Mouse (Mus musculus) kidney, embryonic 14.5 days (tissue): ENCODE measurements around the gene Mmp23. TPM values are rescaled to one million over a fixed set of nuclear protein-coding genes. Genes with fewer than 3 reads are reported as not detected.

ENCODE experiments used
- ATAC-seq: fragments of 200-750 bp; cut with Nextera tagmentation; 2 replicates; pipeline ENCODE4 v1.8.0; 2017; ENCODE audit warnings: moderate number of reproducible peaks, mild to moderate bottlenecking, moderate TSS enrichment, moderate library complexity; ENCODE audit not compliant: low FRiP score, low TSS enrichment
- H3K27ac ChIP-seq: fragments of 300-500 bp; sonication (generic); 2 replicates; pipeline ENCODE4 v1.5.1; 2014; ENCODE audit warnings: low read depth, mild to moderate bottlenecking, low read length, moderate library complexity, mixed read lengths
- H3K27me3 ChIP-seq: fragments of 300-500 bp; sonication (generic); 2 replicates; pipeline ENCODE4 v1.6.1; 2014; ENCODE audit warnings: mild to moderate bottlenecking, low read length; ENCODE audit not compliant: control insufficient read depth, insufficient read depth
- H3K36me3 ChIP-seq: fragments of 300-500 bp; sonication (generic); 2 replicates; pipeline ENCODE4 v1.6.1; 2014; ENCODE audit warnings: low read length, mixed read lengths; ENCODE audit not compliant: control insufficient read depth, insufficient read depth
- H3K4me1 ChIP-seq: fragments of 300-500 bp; sonication (generic); 2 replicates; pipeline ENCODE4 v1.6.1; 2014; ENCODE audit warnings: low read length, mixed read lengths; ENCODE audit not compliant: control insufficient read depth, insufficient read depth
- H3K4me2 ChIP-seq: fragments of 300-500 bp; sonication (generic); replicated peaks from 2 replicates; pipeline ENCODE4 v1.6.1; 2014; ENCODE audit warnings: low read depth, mild to moderate bottlenecking, low read length
- H3K4me3 ChIP-seq: fragments of 300-500 bp; sonication (generic); 2 replicates; pipeline ENCODE4 v1.5.1; 2014; ENCODE audit warnings: mild to moderate bottlenecking, low read length
- H3K9ac ChIP-seq: fragments of 300-500 bp; sonication (generic); 2 replicates; pipeline ENCODE4 v1.6.1; 2014; ENCODE audit warnings: low read depth, mild to moderate bottlenecking, low read length, moderate library complexity
- H3K9me3 ChIP-seq: fragments of 300-500 bp; sonication (generic); 2 replicates; pipeline ENCODE4 v1.6.1; 2016; ENCODE audit warnings: low read length; ENCODE audit not compliant: control insufficient read depth
- WGBS: fragments of 180-500 bp; shearing (Covaris S2); extraction: QIAGEN DNeasy Blood & Tissue Kit; methylation state at CpG from one replicate; pipeline ENCODE4 v1.1.7; 2014; 5-methylcytosine and 5-hydroxymethylcytosine counted together
- polyA plus RNA-seq: library from polyadenylated mRNA; unstranded; fragments of >200 nt; fragmentation: Nextera tagmentation; extraction: Ambion mirVana; gene quantifications from 2 replicates; pipeline ENCODE4 v1.2.1, GENCODE M21; 2014

Mmp23 gene
- polyA plus RNA-seq, 1 experiment from 2014 or later: 43.1 TPM

DNA sequence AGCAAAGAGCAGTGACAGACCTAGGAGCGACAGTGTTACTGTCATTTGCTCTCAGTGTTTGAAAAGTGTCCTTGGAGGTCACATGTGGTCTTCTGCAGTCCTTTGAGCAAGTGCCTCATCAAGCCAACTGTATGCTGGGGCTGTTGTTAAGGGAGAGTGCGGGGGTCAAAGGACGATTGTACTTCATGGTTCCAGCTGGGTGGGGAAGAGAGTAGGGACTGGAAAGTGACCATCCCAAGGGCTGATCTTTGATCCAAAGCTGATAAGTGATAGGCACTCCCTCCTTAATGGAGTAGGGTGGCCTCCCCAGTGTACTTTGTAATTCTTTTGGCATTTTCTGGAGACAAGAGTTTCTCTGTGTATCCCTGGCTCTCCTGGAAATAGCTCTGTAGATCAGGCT lies 41.3 kb downstream of the Mmp23 start:
- no peaks in the 10 kb centered on the region for H3K9me3 ChIP-seq
- no peak overlapping the region for H3K4me3 ChIP-seq
- WGBS: 93% methylated on average over 3 of the region's 3 CpGs
- no peak overlapping the region for H3K27ac ChIP-seq
- H3K36me3 ChIP-seq: peaks cover 53% of the 10 kb centered on the region
- H3K9ac ChIP-seq: no peak overlapping the region
- ATAC-seq: no peak
- H3K27me3 ChIP-seq: no peaks in the 10 kb centered on the region
- H3K4me1 ChIP-seq: no peaks in the 10 kb centered on the region
- H3K4me2 ChIP-seq: no peak overlapping the region

DNA sequence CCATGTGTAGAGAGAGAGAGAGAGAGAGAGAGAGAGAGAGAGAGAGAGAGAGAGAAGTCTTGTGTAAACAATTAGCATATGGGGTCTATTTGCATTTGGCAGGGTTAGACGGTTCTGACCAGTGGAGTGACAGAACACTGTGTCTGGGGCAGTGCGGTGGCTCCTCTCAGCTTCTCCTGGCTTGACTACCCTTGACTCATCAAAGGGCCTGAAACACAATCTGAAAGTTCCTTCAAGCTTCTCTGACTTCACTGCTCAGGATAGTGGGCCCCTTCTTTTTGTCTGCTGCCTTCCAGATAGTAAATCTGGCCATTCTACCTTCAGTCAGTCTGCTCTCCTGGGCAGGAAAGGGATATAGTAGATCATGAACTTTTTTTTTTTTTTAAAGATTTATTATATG lies 46.4 kb downstream of the Mmp23 start:
- peaks cover 35% of the 10 kb centered on the region for H3K36me3 ChIP-seq
- peaks cover 6% of the 10 kb centered on the region for H3K4me1 ChIP-seq
- H3K9ac ChIP-seq: no peak overlapping the region
- no peaks in the 10 kb centered on the region for H3K27me3 ChIP-seq
- H3K4me3 ChIP-seq: no peak overlapping the region
- no peaks in the 10 kb centered on the region for H3K9me3 ChIP-seq
- 0 out of 2 replicates have a peak, but pooled peaks have one; percentile 41 for ATAC-seq
- H3K4me2 ChIP-seq: no peak overlapping the region
- no peak overlapping the region for H3K27ac ChIP-seq
- WGBS: 36% methylated on average over 2 of the region's 2 CpGs

DNA sequence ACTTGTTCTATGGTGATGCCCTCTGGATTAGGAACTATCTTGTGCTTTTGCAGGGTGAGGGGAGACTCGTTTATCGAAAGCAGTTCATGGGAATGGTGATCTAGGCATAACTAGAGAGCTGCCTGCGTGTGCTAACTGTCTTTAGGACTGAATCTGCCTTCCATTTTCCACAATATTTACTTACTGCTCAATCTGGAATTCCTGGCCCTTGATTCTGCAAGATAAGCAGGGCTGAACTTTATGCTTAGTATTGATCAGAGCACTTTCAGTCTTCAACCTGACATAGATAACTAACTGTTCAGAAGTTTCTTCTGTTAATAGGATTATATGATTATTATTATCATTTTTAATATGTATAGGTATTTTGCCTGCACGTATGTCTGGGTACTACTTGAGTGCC lies 48.1 kb downstream of the Mmp23 start:
- Histone ChIP-seq H3K4me1 (peaks cover 6% of the 10 kb centered on the region), H3K9ac (no peak overlapping the region), H3K9me3 (no peaks in the 10 kb centered on the region), H3K27me3 (no peaks in the 10 kb centered on the region), H3K36me3 (peaks cover 21% of the 10 kb centered on the region), H3K4me3 (no peak overlapping the region), H3K4me2 (no peak overlapping the region), H3K27ac (no peak overlapping the region)
- ATAC-seq: no peak
- 90% methylated on average over 4 of the region's 4 CpGs for WGBS

DNA sequence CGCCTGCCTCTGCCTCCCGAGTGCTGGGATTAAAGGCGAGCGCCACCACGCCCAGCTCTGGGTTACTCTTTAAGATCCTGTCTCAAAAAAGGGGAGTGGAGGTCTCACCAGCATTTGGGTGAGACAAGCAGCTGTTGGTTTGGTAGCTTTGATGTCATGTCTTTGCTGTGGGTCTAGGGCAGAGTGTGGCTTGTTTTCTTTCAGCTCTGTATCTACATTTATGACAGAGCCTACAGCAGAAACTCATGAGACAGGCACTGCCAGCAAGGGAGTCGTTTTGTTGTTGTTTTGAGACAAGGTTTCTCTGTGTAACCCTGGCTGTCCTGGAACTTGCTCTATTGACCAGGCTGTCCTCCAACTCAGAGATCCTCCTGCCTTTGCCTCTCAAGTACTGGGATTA lies 49.4 kb downstream of the Mmp23 start:
- H3K4me3 ChIP-seq: no peak overlapping the region
- no peaks in the 10 kb centered on the region for H3K27me3 ChIP-seq
- H3K4me2 ChIP-seq: no peak overlapping the region
- H3K27ac ChIP-seq: no peak overlapping the region
- ATAC-seq: no peak
- H3K9me3 ChIP-seq: no peaks in the 10 kb centered on the region
- peaks cover 6% of the 10 kb centered on the region for H3K4me1 ChIP-seq
- WGBS: 94% methylated on average over 6 of the region's 6 CpGs
- H3K9ac ChIP-seq: no peak overlapping the region
- peaks cover 16% of the 10 kb centered on the region; the same call in 1 of the 2 replicates for H3K36me3 ChIP-seq

DNA sequence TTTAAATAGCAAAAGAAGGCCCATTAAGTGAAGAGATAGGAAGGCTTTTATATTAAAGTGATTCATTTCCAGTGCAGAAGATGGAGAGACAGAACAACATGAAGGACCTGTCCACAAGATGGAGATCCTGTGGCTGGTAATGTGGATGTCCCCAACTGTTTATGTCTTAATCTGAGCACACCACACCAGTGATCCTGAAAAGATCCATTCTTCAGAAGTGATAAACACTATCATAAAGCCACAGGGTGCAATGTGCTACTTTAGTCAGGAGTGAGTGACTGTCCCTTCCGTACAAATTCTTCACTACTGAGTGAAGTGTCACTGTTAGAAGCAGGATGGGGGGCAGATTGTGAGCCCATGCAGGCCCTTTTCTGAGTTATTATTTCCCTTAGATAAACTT lies 50.4 kb downstream of the Mmp23 start:
- Histone ChIP-seq H3K9me3 (no peaks in the 10 kb centered on the region), H3K27me3 (no peaks in the 10 kb centered on the region), H3K4me1 (peaks cover 6% of the 10 kb centered on the region), H3K36me3 (peaks cover 16% of the 10 kb centered on the region; the same call in 1 of the 2 replicates), H3K4me3 (peak overlapping the region; percentile 93; the same call in 1 of the 2 replicates), H3K4me2 (no peak overlapping the region; the same call in 1 of the 2 replicates), H3K27ac (no peak overlapping the region), H3K9ac (0 out of 2 replicates have a peak overlapping the region, but pooled peaks have one; percentile 74)
- ATAC-seq: no peak
- WGBS: 96% methylated on average over 1 of the region's 1 CpGs

DNA sequence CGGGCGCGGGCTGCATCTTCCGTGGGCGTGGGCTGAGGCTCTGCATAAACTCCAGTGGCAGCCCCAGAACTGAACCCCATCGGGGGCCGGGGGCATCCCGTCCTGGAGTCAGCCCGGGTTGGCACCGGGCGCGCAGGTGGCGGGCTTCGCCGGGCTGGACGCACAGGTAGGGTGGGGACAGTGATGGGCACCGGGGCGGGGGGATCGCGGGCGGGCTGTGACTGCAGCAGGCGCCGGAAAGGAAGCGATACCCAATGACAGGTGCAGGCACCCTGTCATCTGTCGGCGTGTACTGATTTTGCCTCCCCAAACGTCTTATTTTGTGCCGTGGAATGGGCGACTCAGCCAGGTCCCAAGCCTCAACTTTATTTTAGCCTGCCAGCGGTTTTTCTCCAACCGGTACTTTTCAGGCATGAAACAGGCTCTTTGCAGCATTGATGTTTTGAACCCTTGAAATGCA lies 51.2 kb downstream of the Mmp23 start:
- Histone ChIP-seq H3K27ac (peak overlapping the region; percentile 95), H3K9ac (peak overlapping the region; percentile 74), H3K4me3 (peak overlapping the region; percentile 93), H3K9me3 (no peaks in the 10 kb centered on the region), H3K4me2 (peak overlapping the region; percentile 93), H3K36me3 (peaks cover 16% of the 10 kb centered on the region; the same call in 1 of the 2 replicates), H3K27me3 (no peaks in the 10 kb centered on the region), H3K4me1 (peaks cover 6% of the 10 kb centered on the region)
- WGBS: 2% methylated on average over 31 of the region's 31 CpGs
- no peak for ATAC-seq

DNA sequence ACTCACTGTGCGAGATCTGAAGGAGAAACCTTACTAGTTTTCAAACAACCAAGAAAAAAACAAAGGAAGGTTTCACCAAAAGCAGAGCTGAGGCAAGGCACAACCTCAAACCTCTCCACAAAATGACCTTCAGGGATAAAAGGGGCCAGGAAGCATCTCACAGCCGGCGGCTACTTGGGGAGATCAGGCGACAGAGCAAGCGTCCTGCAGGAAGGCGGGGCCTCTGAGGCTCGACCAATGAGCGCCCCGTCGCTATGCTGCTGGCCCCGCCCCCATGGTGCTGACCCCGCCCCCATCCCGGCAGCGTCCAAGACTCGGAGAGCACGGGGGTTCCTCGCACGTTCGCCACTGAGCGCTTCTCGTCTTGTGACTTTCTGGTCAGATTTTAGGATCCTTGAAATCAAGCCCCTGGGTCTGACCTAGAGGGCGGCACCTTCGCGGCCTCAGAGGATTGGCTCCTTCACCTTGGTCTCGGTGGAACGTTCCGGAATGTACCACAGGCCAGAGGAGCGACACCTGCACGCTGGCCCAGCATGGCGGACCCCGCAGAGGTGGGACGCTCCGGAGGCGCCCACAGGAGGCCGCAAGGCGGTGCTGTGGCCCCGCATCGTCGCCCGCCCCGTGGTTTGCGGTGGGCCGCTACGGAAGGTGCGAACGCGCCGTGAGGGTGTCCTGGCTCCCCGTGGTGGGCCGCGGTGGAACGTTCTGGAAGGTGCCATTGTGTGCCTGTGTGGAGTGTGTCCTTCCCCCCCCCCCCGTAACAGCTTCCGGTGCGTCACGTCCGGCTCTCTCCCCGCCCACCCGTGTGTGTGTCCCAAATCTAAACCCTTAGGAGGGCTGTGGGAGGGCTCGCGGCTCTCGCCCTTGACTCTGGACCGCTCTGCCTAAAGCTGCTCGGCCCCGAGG lies 51.8 kb downstream of the Mmp23 start, which contains the start of gene Slc35e2:
Slc35e2 (plus strand) TSS at position 326 of the 906 bp plus-strand sequence.
- Histone ChIP-seq H3K4me3 (peak within 1 kb of the TSS; percentile 93), H3K9me3 (no peaks in the 10 kb centered on the region), H3K27me3 (no peaks in the 10 kb centered on the region), H3K4me2 (peak within 1 kb of the TSS; percentile 93), H3K9ac (peak within 1 kb of the TSS; percentile 74), H3K36me3 (peaks cover 15% of the 10 kb centered on the region; the same call in 1 of the 2 replicates), H3K27ac (peak within 1 kb of the TSS; percentile 95), H3K4me1 (peaks cover 6% of the 10 kb centered on the region)
- under 1% methylated on average over 65 of the region's 65 CpGs for WGBS
- ATAC-seq: peak; percentile 96
